Mouse (Mus musculus) ovary, postnatal 10 days (tissue): Measurements from ENCODE around the gene Drc7.
A peak's percentile ranks its signal among the peaks of the same experiment; 100 is the strongest.

Experiments
- DNase-seq: peaks from one replicate; pipeline ENCODE4 v3.0.0; 2022; ENCODE audit warnings: low spot score

Drc7 gene

DNA sequence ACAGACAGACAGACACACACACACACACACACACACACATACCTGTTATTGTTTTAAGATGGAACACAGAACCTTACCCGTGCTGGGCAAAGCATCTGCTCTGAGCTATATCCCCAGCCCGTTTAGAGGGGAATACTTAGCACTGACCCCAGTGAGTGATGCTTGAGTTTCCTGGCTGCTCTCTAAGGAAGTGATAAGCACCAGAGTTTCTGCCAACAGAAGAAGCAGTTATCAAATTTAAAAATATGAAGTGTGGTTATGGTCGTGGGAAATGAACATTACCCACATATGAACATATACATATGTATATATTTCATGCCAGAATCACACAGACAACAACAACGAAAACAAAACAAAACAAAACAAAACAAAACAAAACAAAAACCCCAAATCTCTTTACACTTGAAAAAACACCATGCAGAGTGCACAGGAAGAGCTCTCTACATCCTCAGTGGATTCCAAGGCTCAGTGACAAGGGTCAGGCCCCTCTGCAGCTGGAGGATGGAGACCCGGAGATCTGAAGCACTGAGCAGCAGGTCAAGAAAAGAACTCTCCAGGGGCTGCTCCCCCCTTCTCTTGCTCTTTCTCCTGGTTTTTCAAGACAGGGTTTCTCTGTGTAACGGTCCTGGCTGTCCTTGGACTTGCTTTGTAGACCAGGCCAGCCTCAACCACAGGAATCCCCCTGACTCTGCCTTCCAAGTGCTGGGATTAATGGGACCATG lies 5.1 kb downstream of the Drc7 start:
- DNase-seq, result no peak

DNA sequence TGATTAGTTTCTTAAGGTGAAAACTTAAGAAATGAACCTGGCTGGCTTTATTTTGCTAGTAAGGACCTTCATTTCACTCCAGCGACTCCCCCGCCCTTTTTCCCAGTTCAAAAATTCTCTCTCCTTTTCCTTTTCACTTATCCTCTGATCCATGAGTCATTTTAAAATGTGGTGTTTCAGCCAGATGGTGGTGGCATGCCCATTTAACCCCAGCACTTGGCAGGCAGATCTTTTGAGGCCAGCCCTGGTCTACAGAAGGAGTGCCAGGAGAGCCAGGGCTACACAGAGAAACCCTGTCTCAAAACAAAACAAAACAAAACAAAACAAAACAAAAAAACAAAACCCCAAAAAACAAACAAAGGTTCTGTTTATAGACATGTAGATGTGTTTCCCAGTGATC lies 9.6 kb downstream of the Drc7 start:
- DNase-seq, result no peak

DNA sequence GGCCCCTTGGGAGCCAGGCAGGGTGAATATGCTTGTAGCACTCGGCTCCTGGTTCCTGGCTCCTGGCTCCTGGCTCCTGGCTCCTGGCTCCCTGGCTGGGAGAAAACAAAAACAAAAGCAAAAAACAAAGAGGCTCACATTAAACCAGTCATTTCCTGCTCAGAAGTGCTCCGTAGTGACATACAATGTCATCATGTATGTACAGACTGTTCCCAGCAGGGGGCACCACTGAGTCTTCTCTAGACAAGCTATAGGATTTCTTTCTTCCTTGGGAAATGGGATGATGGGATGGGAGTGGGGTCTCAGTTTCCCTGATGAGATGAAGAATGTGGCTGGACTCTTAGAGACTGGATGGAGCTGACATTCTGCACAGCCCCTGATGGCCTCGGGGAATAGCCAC lies 12.7 kb downstream of the Drc7 start:
- DNase-seq, result no peak

DNA sequence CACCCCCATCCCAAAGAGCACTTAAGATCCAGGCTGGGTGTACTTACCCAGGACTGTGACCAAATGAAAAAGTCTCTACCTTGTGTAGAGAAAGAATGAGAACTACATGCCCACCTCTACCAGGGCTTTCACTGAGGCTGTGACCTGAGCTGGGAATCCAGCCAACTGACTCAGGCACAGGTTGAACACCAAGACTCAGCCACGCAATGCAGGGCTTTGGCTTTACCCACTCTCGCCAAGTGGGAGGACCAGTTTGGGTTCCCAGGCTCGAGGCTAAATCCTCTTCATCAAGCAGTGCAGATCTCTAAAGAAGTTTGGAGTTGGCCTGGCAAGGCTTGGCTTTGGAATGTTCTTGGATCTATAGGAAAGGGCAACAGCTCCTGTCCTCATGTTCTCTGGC lies 20.6 kb downstream of the Drc7 start:
- no peak for DNase-seq

DNA sequence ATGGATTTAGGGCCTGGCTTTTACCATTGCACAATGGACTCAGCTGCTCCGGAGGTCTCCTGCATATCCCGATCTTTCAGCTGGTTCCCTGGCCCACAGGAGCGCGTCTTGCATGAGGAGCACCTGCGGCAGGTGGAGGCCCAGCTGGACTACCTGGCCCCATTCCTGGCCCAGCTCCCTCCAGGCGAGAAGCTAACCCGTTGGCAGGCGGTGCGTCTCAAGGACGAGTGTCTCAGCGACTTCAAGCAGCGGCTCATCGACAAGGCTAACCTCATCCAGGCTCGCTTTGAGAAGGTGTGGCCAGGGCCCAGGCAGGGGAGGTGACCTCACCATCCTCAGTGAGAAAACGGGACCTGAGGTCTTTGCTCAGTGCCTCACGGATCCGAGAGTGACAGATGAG lies 21.2 kb downstream of the Drc7 start:
- no peak for DNase-seq

DNA sequence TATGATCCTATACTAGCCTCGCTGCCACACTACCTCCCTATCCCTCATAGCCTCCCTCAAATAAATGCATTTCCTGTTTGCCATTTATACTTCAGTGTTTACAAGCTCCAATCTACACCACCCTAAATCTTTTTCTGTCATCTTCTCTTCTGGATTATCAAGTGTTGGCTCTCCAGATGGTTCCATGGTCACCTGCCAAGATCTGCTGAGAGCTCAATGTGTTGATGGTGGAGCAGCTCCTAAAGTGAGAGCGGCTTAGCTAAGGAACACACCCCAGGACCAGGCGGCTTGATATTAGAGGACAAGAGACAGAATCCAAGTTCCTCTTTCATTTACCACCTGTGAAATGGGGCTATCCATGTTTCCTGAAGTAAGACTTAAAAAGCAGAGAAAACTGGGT lies 23.2 kb downstream of the Drc7 start:
- no peak for DNase-seq

DNA sequence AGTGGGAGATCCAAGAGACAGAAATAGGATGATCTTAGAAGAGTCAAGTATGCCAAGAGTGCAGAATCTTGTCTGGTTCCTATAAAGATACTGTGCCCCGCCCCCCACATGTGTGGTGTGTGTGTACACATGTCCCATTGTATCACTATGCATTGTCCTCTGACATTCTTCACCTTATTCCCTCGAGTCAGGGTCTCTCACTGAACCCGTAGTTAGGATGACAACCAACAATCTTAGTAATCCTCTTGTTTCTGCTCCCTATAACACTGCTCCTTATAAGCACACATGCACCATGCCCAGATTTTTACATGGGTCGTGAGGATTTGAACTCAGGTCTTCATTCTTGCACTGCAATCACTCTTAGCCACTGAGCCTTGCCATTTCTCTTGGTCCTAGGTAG lies 24.4 kb downstream of the Drc7 start:
- DNase-seq, result no peak

DNA sequence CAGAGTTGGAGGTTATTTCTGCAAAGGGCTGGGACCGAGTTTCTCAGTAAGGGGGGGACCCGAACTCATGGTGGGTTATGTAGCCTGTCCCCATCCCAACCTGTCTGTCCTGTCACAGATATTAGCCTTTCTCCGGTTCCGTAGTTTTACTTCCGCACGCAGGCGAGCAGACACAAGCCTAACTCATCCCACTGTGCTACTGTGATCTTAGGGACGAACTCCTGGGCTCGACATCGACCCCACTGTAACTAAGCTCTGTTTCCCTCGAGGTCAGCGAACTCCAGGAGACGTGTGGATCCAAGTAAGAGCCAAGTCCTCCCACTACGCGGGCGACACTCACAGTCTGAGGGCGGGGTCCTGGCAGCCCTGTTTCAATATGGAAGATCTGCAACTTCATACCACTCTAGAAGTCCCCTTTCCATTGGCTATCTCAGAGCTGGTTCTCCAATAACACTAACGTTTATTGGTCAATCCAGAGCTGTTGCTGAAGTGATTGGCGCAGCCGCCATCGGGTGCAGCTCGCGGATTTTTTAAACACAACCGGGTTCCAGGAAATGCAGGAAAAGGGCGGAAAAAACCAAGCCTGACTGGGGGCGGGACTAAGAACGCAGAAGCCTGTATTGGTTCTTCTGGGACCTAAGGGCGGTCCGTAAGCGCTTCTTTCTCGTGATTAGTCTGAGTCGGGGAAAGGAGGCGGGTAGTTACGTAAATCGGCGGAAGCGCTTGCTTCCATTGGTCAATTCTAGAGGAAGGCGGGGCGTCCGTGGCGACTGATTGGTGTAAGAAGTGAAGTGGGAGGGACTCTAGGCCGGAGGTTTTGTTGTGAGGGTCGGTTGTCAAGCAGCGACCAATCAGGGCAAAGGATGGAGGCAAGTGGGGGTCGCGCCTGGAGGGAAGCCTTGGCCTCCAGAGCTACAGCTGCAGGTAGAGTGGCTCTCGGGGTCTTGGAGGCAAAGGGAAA lies 25.8 kb downstream of the Drc7 start, which contains the start of gene Katnb1:
TSS of gene Katnb1 (plus strand) at position 806 of the 961 bp plus-strand sequence.
- peak; percentile 87 for DNase-seq

DNA sequence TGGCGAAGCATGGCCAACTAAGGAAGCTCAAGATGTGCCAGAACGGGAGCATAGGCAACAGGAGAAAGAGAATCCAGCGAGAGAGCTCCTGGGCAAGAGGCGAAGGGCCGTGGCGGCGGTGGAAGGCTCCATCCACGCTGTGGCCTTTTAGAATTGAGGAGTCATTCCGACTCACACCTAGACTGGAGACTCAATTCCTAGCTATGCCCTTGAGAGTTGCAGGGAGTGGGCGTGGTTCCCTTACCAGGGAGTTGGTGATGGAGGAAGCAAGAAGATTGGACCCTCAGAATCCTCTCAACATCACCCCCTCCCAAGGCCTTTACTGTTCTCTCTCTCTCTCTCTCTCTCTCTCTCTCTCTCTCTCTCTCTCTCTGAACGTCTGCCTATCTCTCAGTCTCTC lies 26.7 kb downstream of the Drc7 start:
- DNase-seq, result no peak

DNA sequence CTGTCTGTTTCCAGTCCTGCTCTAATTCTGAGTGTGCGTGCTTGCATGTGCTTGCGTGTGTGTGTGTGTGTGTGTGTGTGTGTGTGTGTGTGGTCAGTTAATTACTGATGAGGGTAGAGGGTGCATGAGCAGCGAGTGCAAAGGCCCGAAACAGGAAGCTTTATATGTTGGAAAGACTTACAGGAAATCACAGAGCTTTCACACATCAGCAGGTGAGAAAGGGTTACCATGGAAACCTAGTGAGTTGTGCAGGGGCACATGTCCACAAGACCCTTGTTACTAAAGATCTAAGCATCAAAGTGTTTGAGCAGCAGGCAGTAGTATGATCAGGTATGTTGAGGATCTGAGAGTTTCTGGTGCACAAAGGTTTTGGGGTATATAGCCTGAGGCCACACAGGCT lies 29.4 kb downstream of the Drc7 start:
- no peak for DNase-seq

DNA sequence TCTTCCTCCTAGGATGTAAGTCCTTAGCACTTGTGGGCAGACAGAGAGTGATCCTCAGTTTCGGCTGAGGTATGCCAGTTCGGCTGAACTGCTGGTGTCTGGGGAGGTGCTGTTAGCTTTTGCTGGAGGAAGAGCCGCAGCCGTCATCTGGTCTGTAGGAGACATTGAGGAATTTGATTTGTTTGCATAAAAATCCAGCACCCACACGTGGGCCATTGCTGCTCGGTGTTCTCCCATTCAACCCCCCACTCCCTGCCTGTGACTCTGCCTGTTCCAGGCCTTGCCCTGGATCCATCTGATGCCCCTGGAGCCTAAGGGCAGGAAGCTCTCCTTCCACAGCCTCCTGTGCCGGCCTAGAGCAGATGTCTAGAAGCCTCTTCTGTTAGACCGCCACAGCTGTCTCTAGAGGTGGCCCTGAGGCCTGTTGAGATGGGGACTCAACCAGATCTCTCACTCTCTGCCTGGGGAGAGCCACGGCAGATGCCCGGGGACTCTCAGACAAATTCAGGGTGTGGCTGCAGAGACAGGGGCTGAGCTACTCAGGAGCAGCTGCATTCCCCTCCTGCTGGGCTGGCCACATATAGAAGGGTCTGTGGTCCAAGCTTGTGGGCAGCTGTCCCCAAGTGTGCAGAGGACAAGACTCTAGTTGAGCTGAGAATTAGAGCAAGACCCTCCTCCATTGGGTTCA lies 30.0 kb downstream of the Drc7 start:
- no peak for DNase-seq

DNA sequence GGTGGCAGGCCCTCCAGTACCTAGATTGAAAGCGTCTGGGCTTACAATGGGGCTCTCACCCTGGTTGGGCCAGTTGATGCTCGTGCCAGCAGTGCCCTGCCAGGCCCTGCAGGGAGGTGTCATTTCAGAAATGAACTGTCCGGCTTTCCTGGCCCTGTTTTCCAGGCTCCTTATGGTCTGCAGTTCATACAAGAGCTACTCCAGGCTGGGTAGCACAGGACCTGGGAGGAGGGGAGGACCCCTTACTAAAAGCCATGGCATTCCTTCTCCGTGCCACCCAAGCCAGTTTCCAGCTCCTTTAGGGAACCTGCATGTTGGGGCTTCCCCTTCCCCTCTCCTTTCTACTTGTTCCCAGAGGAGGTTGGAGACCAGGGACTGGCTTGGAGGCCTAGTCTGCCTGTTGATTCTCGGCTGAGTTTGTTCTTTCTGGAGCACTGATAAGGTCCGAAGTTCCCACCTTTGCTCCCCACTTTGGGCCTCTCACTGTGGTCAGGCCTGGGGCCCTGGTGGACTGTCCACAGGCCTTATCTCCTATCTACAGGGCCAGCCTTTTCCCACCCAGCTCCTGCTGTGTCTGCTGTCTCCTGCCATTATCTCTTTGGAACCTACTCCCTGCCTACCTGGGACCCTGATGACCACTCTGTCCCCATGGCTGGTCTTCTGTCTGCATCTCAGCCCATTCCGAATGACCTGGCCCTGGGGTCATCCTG lies 30.7 kb downstream of the Drc7 start:
- DNase-seq, result no peak

DNA sequence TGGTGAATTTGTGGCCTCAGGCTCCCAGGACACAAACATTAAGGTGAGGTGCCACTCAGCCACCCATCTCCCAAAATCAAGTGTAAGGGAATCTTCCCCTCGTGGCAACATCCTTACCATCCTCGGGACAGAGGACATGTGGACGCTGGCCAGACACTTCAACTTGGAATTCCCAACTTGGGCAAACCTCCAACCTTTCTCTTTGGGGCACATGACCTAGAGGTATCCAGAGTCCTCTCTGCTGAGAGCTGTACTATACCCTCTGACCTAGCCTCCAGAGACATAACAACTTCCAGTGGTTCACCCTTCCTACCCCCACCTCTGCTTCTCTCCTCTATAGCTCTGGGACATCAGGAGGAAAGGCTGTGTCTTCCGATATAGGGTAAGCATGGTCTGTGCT lies 38.7 kb downstream of the Drc7 start:
- DNase-seq, result no peak

DNA sequence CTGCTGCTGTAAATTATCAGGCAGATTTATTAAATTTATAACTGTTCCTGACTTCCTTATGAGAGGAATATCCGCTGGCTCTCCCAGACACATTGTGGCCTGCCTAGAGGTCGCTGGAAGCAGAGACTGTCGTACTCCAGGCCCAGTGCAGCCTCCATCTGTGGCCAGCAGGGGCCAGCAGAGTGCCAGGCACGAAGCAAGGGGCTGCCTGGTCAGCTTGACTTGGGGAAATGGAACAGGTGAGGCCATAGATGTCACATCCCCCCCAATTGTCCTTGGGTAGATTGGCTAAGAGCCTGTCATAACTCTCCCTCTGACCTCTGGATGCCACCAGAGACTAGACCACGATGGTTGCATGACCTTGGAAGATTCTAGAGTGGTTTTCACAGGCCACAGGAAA lies 44.1 kb downstream of the Drc7 start:
- DNase-seq, result peak; percentile 38

DNA sequence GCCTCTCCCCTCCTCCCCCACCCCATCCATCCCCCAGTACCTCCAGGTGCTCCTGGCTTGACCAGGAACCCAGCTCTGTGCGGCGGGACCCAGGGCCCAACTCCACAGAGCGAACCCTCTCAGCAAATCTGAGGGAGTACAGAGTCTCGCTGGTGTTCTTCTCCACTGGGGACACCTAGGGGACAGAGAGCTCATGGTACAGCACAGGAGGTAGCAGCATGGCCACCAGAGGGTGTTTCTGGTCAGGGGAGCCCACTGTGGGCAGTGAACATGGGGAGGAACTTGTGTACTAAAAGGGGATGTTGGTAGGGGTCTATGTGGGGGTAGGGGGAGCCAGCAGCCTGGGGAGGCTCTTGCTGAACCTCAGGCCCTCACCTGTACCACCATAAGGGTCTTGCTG lies 47.1 kb downstream of the Drc7 start:
- no peak for DNase-seq

DNA sequence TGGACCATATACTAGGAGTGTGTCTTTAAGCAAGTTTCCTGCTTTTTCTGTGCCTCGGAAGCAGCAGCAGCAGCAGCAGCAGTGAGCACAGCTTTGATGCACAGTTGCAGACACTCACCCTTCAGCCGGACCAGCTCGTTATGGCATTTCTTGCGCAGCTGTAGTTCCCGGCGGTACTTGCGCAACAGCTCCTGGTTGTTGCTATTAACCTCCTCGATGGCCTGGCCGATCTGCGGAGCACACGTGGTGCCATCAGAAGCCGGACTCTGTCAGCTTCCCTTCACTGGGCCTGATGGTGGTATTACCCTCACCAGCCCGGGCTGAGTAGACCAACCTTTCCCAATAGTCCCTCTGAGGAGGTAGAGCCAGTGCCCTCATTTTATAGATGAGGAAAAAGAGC lies 52.4 kb downstream of the Drc7 start:
- DNase-seq, result no peak

DNA sequence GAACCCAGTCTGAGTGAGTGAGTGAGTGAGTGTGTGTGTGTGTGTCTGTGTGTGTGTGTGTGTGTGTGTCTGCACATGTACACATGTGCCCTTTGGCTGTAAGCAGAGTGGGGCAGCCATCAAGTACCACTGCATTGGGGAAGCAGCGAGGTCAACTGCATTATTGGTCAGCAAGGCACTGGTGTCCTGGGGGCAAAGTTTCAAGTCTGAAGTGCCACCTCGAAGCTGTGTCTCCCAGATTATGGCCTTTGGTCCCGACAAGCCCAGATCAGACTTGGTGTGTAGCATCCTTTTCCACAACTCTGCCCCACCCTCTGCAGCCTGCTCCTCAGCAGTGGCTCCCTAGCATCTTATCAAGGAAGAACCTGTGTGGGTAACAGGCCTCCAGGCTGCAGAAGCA lies 57.7 kb downstream of the Drc7 start:
- DNase-seq, result no peak

DNA sequence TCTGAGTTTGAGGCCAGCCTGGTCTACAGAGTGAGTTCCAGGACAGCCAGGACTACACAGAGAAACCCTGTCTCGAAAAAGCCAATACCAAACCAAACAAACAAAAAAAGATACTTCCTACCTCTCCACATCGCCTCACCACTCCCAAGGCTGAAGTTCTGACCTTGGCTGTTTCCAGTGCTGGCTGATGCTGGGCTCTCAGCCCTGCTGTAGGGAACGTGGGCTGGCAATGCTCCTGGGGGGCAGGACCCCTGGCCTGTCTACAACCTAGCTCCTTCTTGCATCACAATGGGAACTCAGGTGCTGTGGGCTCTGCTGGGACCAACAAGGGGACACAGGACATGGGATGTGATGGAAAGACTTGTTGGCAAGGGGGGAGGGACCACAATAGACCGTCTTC lies 58.2 kb downstream of the Drc7 start:
- no peak for DNase-seq

DNA sequence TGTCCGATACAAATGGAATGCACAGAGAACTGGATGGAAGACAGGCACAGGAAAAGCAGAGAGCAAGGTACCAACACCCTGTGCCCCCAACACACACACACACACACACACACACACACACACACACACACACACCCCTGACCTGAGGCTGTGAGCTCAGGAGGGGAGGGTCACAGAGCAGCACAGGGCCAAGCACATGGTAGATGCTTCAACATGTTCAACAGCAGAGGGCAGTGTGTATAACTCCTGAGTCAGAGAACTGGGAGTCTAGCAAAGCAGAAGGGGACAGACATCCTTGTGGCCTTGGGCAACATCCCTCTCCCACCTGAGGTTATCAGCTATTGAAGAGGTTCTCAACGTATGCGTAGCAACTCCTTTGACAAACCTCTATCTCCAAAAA lies 58.8 kb downstream of the Drc7 start:
- no peak for DNase-seq

DNA sequence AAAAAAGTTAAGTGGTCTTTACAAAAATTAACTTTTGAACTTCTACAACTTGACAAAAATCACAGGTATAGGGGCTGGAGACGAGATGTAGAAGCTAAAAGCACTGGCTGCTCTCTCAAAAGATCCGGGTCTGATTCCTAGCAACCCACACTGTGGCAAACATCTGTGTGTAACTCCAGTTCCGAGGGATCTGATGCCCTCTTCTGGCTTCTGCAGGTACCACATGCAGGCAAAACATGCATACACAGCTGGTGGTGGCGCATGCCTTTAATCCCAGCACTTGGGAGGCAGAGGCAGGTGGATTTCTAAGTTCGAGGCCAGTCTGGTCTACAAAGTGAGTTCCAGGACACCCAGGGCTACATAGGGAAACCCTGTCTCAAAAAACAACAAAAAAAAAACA lies 68.6 kb downstream of the Drc7 start:
- DNase-seq, result no peak

DNA sequence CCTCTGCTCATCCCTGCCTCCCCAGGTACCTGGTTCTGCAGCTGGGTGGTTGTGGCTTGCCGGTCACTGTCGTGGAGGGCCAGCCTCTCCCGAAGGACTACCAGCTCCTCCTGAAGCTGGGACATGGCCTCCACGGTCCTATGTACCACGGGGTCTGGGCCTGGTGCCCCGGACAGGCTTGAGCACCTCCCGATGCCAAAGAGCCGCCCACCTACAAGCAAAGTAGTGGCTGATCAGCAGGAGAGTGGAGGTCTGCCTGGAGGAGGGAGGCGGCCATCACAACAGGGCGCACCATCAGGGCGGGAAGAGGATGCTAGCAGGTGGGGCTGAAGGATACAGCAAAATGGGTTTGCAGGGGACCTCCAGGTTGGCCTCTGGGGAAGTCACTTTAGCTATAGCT lies 71.6 kb downstream of the Drc7 start:
- no peak for DNase-seq

DNA sequence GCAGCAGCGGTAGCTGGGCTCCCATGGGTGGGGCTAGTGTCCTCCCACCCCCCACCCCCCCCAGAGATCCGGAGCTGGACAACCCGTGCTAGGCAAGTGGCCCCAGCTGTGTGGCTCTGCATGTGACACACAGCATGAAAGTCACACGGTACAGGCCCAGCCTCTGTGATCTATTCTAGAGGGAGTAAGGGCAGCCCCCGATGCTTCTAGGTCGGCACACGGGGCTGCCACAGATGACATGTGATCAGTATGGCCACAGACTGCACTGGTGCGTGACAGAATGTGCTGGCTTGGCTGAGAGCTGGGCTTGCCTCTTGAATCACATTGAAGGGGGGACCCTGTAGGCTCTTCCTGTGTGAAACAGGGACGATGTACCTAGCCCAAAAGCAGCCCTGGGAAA lies 72.8 kb downstream of the Drc7 start:
- no peak for DNase-seq
